Mouse (Mus musculus) retina, postnatal 1 day (tissue): Measurements from ENCODE around the gene Acbd4.

ENCODE experiments used
- DNase-seq: peaks from one replicate; pipeline ENCODE4 v3.0.0-alpha.2; 2012

Gene Acbd4

GRCm38 (mm10) chr11:103114270-103114943, 12.9 kb downstream of the Acbd4 start:
- no peak for DNase-seq

GRCm38 (mm10) chr11:103115163-103116007, 13.9 kb downstream of the Acbd4 start:
- DNase-seq = peak; percentile 94

- DNase-seq = peak; percentile 100
These were observed 14.7 kb downstream of the Acbd4 start, which contains the start of gene Hexim1 for GRCm38 (mm10) chr11:103116008-103116818. Gene Hexim1, plus strand, starts transcription at chr11:103116231.

- peak; percentile 88 for DNase-seq
These were observed 15.6 kb downstream of the Acbd4 start for GRCm38 (mm10) chr11:103116959-103117590.

GRCm38 (mm10) chr11:103117591-103118009, 16.1 kb downstream of the Acbd4 start:
- DNase-seq = peak; percentile 57

- no peak for DNase-seq
These were observed 17.4 kb downstream of the Acbd4 start for GRCm38 (mm10) chr11:103118866-103119265.

- DNase-seq = no peak
These were observed 18.1 kb downstream of the Acbd4 start for GRCm38 (mm10) chr11:103119609-103120008.

GRCm38 (mm10) chr11:103120315-103120714, 18.8 kb downstream of the Acbd4 start:
- DNase-seq = no peak

- no peak for DNase-seq
These were observed 30.5 kb downstream of the Acbd4 start, which contains the start of gene Hexim2 for GRCm38 (mm10) chr11:103131701-103132575. Gene Hexim2, plus strand, starts transcription at chr11:103132429.

GRCm38 (mm10) chr11:103132576-103133455, 31.3 kb downstream of the Acbd4 start:
- DNase-seq = peak; percentile 100

- DNase-seq = peak; percentile 40
These were observed 32.1 kb downstream of the Acbd4 start for GRCm38 (mm10) chr11:103133456-103134185.

- DNase-seq = no peak
These were observed 32.7 kb downstream of the Acbd4 start for GRCm38 (mm10) chr11:103134221-103134620.

- no peak for DNase-seq
These were observed 34.6 kb downstream of the Acbd4 start for GRCm38 (mm10) chr11:103136039-103136577.

- no peak for DNase-seq
These were observed 38.7 kb downstream of the Acbd4 start for GRCm38 (mm10) chr11:103139951-103140762.

- DNase-seq = no peak
These were observed 39.2 kb downstream of the Acbd4 start for GRCm38 (mm10) chr11:103140763-103141100.

GRCm38 (mm10) chr11:103141101-103141943, 39.8 kb downstream of the Acbd4 start:
- peak; percentile 26 for DNase-seq

GRCm38 (mm10) chr11:103141944-103142255, 40.4 kb downstream of the Acbd4 start:
- DNase-seq = no peak
